Mouse (Mus musculus) embryonic fibroblast, embryonic 13.5 days (primary cell): ENCODE data around the gene Gm28051.

Experiments
- CTCF ChIP-seq: IDR thresholded peaks from 2 replicates; pipeline ENCODE4 v1.5.1; 2011; ENCODE audit warnings: mild to moderate bottlenecking, control low read depth, low read length, moderate library complexity, borderline replicate concordance; ENCODE audit not compliant: insufficient read depth
- POLR2A ChIP-seq: IDR thresholded peaks from 2 replicates; pipeline ENCODE4 v1.6.1; 2011; ENCODE audit warnings: low read depth, mild to moderate bottlenecking, control low read depth, low read length, moderate library complexity

GRCm38 (mm10) chr12:102779452-102779851 lies 21.9 kb upstream of the Gm28051 start:
- TF ChIP-seq CTCF (no peak), POLR2A (no peak)
